Mouse (Mus musculus): ENCODE data around the gene Olfr1445. TPM values are rescaled to one million over a fixed set of nuclear protein-coding genes. Genes with fewer than 3 reads are reported as not detected.

The Olfr1445 gene
- polyA plus RNA-seq (2015; fragmentation: Nextera tagmentation; extraction: Ambion mirVana): not detected in 2 replicates

- no peak for ATAC-seq (ENCODE audit: low FRiP score)
- Histone ChIP-seq H3K36me3 (no peaks in the 10 kb centered on the region), H3K4me2 (no peak within 1 kb of the TSS), H3K9ac (no peak within 1 kb of the TSS), H3K9me3 (no peaks in the 10 kb centered on the region), H3K4me3 (no peak within 1 kb of the TSS), H3K27me3 (no peaks in the 10 kb centered on the region), H3K27ac (no peak within 1 kb of the TSS), H3K4me1 (replicated peaks) (no peaks in the 10 kb centered on the region)
- 90% methylated on average over 2 of the region's 2 CpGs for WGBS
Measured at GRCm38 (mm10) chr19:12883555-12883954, at the start of gene Olfr1445. TSS of gene Olfr1445 (plus strand) at chr19:12883855.

DNA sequence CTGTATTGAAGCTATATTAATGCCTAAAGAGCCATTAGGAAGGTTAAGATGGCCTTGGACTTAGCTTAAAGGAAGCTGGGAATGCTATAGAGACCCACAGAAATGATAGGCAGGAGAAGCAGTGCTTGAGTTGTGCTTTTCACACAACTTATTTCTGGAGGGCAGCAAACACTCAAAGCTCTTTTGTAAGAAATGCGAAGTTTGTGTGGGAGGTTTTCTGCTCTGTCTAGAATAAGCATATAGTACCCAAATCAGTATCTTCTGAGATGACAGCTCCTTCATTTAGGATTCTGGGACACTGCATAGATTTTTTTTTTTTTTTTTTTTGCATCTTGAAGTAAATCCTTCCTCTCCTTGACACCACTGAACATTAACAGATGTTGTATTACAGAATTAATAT lies 45.1 kb upstream of the Olfr1445 start:
- no peak overlapping the region for H3K27ac ChIP-seq
- H3K4me3 ChIP-seq: no peak overlapping the region
- ATAC-seq (ENCODE audit: low FRiP score): no peak
- no peak overlapping the region for H3K4me2 ChIP-seq
- H3K27me3 ChIP-seq: no peaks in the 10 kb centered on the region
- no peaks in the 10 kb centered on the region for H3K36me3 ChIP-seq
- WGBS: 90% methylated on average over 1 of the region's 1 CpGs
- no peak overlapping the region for H3K9ac ChIP-seq
- no peaks in the 10 kb centered on the region for H3K4me1 ChIP-seq (replicated peaks)
- no peaks in the 10 kb centered on the region for H3K9me3 ChIP-seq

DNA sequence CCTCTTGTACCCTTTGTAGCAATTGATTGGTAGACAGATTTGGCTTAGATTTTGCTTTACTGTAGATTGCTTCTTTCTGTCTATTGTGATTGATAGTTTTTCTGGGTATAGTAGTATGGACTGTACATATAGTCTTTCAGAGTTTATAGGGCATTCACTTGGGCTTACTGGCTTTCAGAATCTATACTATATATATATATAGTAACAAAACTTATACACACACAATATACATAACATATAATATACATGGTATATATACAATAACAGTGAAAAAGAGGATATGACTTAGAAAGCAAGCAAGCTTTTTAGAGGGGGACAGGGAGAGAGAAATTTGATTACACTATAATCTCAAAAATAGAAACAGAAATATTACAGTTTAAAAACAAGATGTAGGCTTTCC lies 37.3 kb upstream of the Olfr1445 start, which contains the start of gene Gm5244:
TSS of gene Gm5244 (plus strand) at position 301 of the 400 bp plus-strand sequence.
- no peaks in the 10 kb centered on the region for H3K36me3 ChIP-seq
- H3K9ac ChIP-seq: no peak within 1 kb of the TSS
- no peak within 1 kb of the TSS for H3K4me2 ChIP-seq
- ATAC-seq (ENCODE audit: low FRiP score): no peak
- no peaks in the 10 kb centered on the region for H3K27me3 ChIP-seq
- H3K4me3 ChIP-seq: no peak within 1 kb of the TSS
- H3K9me3 ChIP-seq: no peaks in the 10 kb centered on the region
- no peak within 1 kb of the TSS for H3K27ac ChIP-seq
- no peaks in the 10 kb centered on the region for H3K4me1 ChIP-seq (replicated peaks)

DNA sequence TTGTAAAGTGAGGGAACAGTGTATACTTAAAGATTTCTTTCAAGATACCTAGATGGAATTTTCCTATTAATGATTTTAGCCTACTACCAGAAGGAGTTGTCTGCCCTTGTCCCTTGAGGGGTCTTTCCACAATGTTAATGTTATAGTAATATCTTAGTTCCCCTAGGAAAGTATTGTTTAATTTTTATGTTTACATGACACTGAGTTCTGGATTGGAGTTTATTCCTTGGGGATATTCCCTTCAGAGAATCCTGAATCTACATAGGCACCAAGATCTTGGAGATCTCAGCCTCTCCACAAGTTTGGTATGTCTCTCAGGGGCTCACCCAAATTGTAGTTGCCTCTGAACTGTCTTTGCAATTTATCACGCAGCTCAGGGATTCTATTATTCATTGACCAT lies 26.7 kb upstream of the Olfr1445 start, which contains the start of gene Olfr1444:
TSS of gene Olfr1444 (plus strand) at position 301 of the 400 bp plus-strand sequence.
- no peak for ATAC-seq (ENCODE audit: low FRiP score)
- no peaks in the 10 kb centered on the region for H3K9me3 ChIP-seq
- WGBS: 54% methylated on average over 1 of the region's 1 CpGs
- no peaks in the 10 kb centered on the region for H3K4me1 ChIP-seq (replicated peaks)
- no peak within 1 kb of the TSS for H3K27ac ChIP-seq
- H3K36me3 ChIP-seq: no peaks in the 10 kb centered on the region
- no peak within 1 kb of the TSS for H3K9ac ChIP-seq
- no peak within 1 kb of the TSS for H3K4me2 ChIP-seq
- no peaks in the 10 kb centered on the region for H3K27me3 ChIP-seq
- no peak within 1 kb of the TSS for H3K4me3 ChIP-seq

DNA sequence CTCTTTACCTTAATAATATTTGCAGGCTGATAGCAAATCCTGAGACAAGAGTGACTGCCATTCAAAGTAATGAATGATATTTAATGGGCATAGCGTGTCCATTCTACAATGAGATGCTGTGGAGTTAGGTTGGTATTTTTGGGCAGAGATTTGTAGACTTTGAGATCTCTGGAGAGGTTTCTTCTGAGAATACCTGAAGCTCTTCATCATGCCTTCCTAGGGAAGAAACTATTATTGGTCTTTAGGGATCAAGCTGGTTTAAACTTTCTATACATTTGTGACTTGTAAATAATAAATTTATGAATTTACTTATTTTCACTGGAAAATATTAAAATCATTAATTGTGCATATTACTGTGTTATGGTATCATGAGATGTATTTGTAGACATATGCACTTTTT lies 9.8 kb downstream of the Olfr1445 start, which contains the start of gene Olfr1446:
TSS of gene Olfr1446 (minus strand) at position 101 of the 400 bp plus-strand sequence.
- no peak within 1 kb of the TSS for H3K9ac ChIP-seq
- H3K4me2 ChIP-seq: no peak within 1 kb of the TSS
- no peak within 1 kb of the TSS for H3K4me3 ChIP-seq
- no peaks in the 10 kb centered on the region for H3K4me1 ChIP-seq (replicated peaks)
- H3K36me3 ChIP-seq: no peaks in the 10 kb centered on the region
- no peaks in the 10 kb centered on the region for H3K9me3 ChIP-seq
- no peak for ATAC-seq (ENCODE audit: low FRiP score)
- H3K27me3 ChIP-seq: no peaks in the 10 kb centered on the region
- 81% methylated on average over 1 of the region's 1 CpGs for WGBS
- H3K27ac ChIP-seq: no peak within 1 kb of the TSS

DNA sequence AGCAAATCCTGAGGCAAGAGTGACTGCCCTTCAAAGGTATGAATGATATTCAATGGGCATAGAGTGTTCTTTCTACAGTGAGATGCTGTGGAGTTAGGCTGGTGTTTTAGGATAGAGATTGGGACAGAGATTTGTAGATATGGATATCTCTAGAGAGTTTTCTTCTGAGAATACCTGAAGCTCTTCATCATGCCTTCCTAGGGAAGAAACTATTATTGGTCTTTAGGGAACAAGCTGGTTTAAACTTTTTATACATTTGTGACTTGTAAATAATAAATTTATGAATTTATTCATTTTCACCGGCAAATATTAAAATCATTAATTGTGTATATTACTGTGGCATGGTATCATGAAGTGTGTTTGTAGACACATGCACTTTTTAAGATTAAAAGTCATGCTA lies 20.0 kb downstream of the Olfr1445 start, which contains the start of gene Olfr1447:
TSS of gene Olfr1447 (minus strand) at position 101 of the 400 bp plus-strand sequence.
- ATAC-seq (ENCODE audit: low FRiP score): no peak
- 92% methylated on average over 1 of the region's 1 CpGs for WGBS

GRCm38 (mm10) chr19:12924319-12924718 lies 40.7 kb downstream of the Olfr1445 start, which contains the start of gene Olfr1448:
TSS of gene Olfr1448 (minus strand) at chr19:12924419.
- no peaks in the 10 kb centered on the region; the same call in 1 of the 2 replicates for H3K9me3 ChIP-seq
- no peaks in the 10 kb centered on the region for H3K36me3 ChIP-seq
- 67% methylated on average over 1 of the region's 1 CpGs for WGBS
- ATAC-seq (ENCODE audit: low FRiP score): no peak
- no peak within 1 kb of the TSS for H3K9ac ChIP-seq
- H3K27me3 ChIP-seq: no peaks in the 10 kb centered on the region
- no peak within 1 kb of the TSS for H3K27ac ChIP-seq
- no peaks in the 10 kb centered on the region for H3K4me1 ChIP-seq (replicated peaks)
- H3K4me3 ChIP-seq: no peak within 1 kb of the TSS
- no peak within 1 kb of the TSS for H3K4me2 ChIP-seq

More for the DNA sequence above, 20.0 kb downstream of the Olfr1445 start, which contains the start of gene Olfr1447:
- Histone ChIP-seq H3K9ac (no peak within 1 kb of the TSS), H3K9me3 (peaks cover 12% of the 10 kb centered on the region; the same call in 1 of the 2 replicates), H3K27ac (no peak within 1 kb of the TSS), H3K4me2 (no peak within 1 kb of the TSS), H3K27me3 (no peaks in the 10 kb centered on the region), H3K36me3 (no peaks in the 10 kb centered on the region), H3K4me1 (replicated peaks) (no peaks in the 10 kb centered on the region), H3K4me3 (no peak within 1 kb of the TSS)

GRCm38 (mm10) chr19:12930540-12930939 lies 46.9 kb downstream of the Olfr1445 start, which contains the start of gene Olfr1449:
TSS of gene Olfr1449 (plus strand) at chr19:12930840.
- H3K36me3 ChIP-seq: no peaks in the 10 kb centered on the region
- ATAC-seq (ENCODE audit: low FRiP score): no peak
- peaks cover 5% of the 10 kb centered on the region; the same call in 1 of the 2 replicates for H3K9me3 ChIP-seq
- H3K4me2 ChIP-seq: no peak within 1 kb of the TSS
- no peaks in the 10 kb centered on the region for H3K27me3 ChIP-seq
- H3K27ac ChIP-seq: no peak within 1 kb of the TSS
- no peaks in the 10 kb centered on the region for H3K4me1 ChIP-seq (replicated peaks)
- H3K4me3 ChIP-seq: no peak within 1 kb of the TSS
- H3K9ac ChIP-seq: no peak within 1 kb of the TSS

Other genes with a start within 250 kb of the Olfr1445 start
- gene Olfr1442, start 213.4 kb upstream of the Olfr1445 start, polyA plus RNA-seq (2015; fragmentation: Nextera tagmentation; extraction: Ambion mirVana): not detected in 2 replicates
- gene Olfr1443, start 205.7 kb upstream of the Olfr1445 start, polyA plus RNA-seq (2015; fragmentation: Nextera tagmentation; extraction: Ambion mirVana): not detected in 2 replicates
- not detected in 2 replicates for gene Keg1, start 188.1 kb upstream of the Olfr1445 start, polyA plus RNA-seq (2015; fragmentation: Nextera tagmentation; extraction: Ambion mirVana)
- 1.2 and 1.6 TPM in 2 replicates for gene Cntf, start 118.2 kb upstream of the Olfr1445 start, polyA plus RNA-seq (2015; fragmentation: Nextera tagmentation; extraction: Ambion mirVana)
- gene Zfp91, start 87.7 kb upstream of the Olfr1445 start, polyA plus RNA-seq (2015; fragmentation: Nextera tagmentation; extraction: Ambion mirVana): 14.7 and 15.8 TPM in 2 replicates
- gene Lpxn, start 87.7 kb upstream of the Olfr1445 start, polyA plus RNA-seq (2015; fragmentation: Nextera tagmentation; extraction: Ambion mirVana): 1.5 and 1.6 TPM in 2 replicates
- not detected in 2 replicates for gene Gm5244, start 37.2 kb upstream of the Olfr1445 start, polyA plus RNA-seq (2015; fragmentation: Nextera tagmentation; extraction: Ambion mirVana)
- not detected in 2 replicates for gene Olfr1444, start 26.6 kb upstream of the Olfr1445 start, polyA plus RNA-seq (2015; fragmentation: Nextera tagmentation; extraction: Ambion mirVana)
- not detected in 2 replicates for gene Olfr1446, start 9.7 kb downstream of the Olfr1445 start, polyA plus RNA-seq (2015; fragmentation: Nextera tagmentation; extraction: Ambion mirVana)
- not detected in 2 replicates for gene Olfr1447, start 19.9 kb downstream of the Olfr1445 start, polyA plus RNA-seq (2015; fragmentation: Nextera tagmentation; extraction: Ambion mirVana)
- not detected in 2 replicates for gene Olfr1448, start 40.6 kb downstream of the Olfr1445 start, polyA plus RNA-seq (2015; fragmentation: Nextera tagmentation; extraction: Ambion mirVana)
- gene Olfr1449, start 47.0 kb downstream of the Olfr1445 start, polyA plus RNA-seq (2015; fragmentation: Nextera tagmentation; extraction: Ambion mirVana): not detected in 2 replicates
- gene Olfr1450, start 66.4 kb downstream of the Olfr1445 start, polyA plus RNA-seq (2015; fragmentation: Nextera tagmentation; extraction: Ambion mirVana): not detected in 2 replicates
- not detected in 2 replicates for gene Olfr1451, start 111.2 kb downstream of the Olfr1445 start, polyA plus RNA-seq (2015; fragmentation: Nextera tagmentation; extraction: Ambion mirVana)
- not detected in 2 replicates for gene Olfr1453, start 144.5 kb downstream of the Olfr1445 start, polyA plus RNA-seq (2015; fragmentation: Nextera tagmentation; extraction: Ambion mirVana)
- not detected in 2 replicates for gene Olfr1454, start 176.8 kb downstream of the Olfr1445 start, polyA plus RNA-seq (2015; fragmentation: Nextera tagmentation; extraction: Ambion mirVana)
- gene Olfr1457, start 214.0 kb downstream of the Olfr1445 start, polyA plus RNA-seq (2015; fragmentation: Nextera tagmentation; extraction: Ambion mirVana): not detected in 2 replicates
- not detected in 2 replicates for gene Olfr1458, start 222.9 kb downstream of the Olfr1445 start, polyA plus RNA-seq (2015; fragmentation: Nextera tagmentation; extraction: Ambion mirVana)